ENCODE assay signal across 24 mouse cellular contexts in the genomic region with DNA sequence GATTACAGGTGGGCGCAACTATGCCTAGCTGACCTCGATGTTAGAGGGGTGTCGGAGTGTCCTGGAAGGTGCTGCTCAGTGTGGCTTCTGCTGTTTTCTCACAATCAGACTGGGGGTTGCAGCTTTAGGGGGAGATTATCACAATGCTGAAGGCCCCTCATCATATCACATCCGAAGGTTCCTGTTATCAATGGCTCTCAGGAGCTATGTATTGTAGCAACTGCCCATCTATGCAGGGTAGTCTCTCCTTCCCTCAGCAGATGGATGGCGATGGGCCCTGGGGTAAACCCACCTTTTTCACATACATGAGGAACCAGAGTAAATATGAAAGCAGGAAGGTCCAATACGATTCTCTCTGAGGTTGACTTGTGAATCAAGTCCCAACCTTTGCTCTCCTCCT.
"Had no signal": no experiment of that assay in that cellular context is flagged by ENCODE, and none has a peak within 500 bp of the region (broad histone marks: within the 10 kb centered on the region; RNA-seq: fewer than 3 reads in every experiment).

No protein-coding gene starts in this region.

- H3K9ac ChIP-seq: heart, embryonic 13.5 days; heart, embryonic 15.5 days; hindbrain, embryonic 12.5 days; hindbrain, embryonic 14.5 days; intestine, embryonic 15.5 days; limb, embryonic 13.5 days; limb, embryonic 15.5 days had no signal

- H3K4me1 ChIP-seq: heart, embryonic 13.5 days; heart, embryonic 15.5 days; hindbrain, embryonic 10.5 days; hindbrain, embryonic 12.5 days; intestine, embryonic 15.5 days; limb, embryonic 13.5 days; limb, embryonic 15.5 days had no signal

- H3K4me3 ChIP-seq: gastrocnemius, adult 2 months; heart, adult 2 months; heart, embryonic 13.5 days; heart, embryonic 15.5 days; hindbrain, embryonic 10.5 days; hindbrain, embryonic 12.5 days; intestine, embryonic 15.5 days; limb, embryonic 13.5 days; limb, embryonic 15.5 days had no signal

- H3K27ac ChIP-seq: heart, adult 2 months; heart, embryonic 13.5 days; heart, embryonic 15.5 days; hindbrain, embryonic 10.5 days; hindbrain, embryonic 12.5 days; hindbrain, embryonic 14.5 days; intestine, embryonic 15.5 days; limb, embryonic 13.5 days; limb, embryonic 15.5 days had no signal

- DNase-seq: gastrocnemius, postnatal 10 days; gastrocnemius, postnatal 25 days; heart, adult 2 months; heart, postnatal 4 days; kidney, adult 18-20 months; kidney, adult 8-10 months; kidney, postnatal 10 days; kidney, postnatal 25 days; layer of hippocampus, adult 9-11 months; layer of hippocampus, postnatal 36 days; left cerebral cortex, postnatal 4 days had no signal

- H3K4me2 ChIP-seq: heart, embryonic 11.5 days; heart, embryonic 13.5 days; heart, embryonic 15.5 days; hindbrain, embryonic 12.5 days; hindbrain, embryonic 14.5 days; intestine, embryonic 15.5 days; limb, embryonic 13.5 days; limb, embryonic 15.5 days had no signal

- H3K27me3 ChIP-seq: heart, embryonic 13.5 days; heart, embryonic 15.5 days; hindbrain, embryonic 12.5 days; intestine, embryonic 15.5 days; limb, embryonic 13.5 days; limb, embryonic 15.5 days had no signal

- H3K36me3 ChIP-seq: heart, embryonic 13.5 days; heart, embryonic 15.5 days; hindbrain, embryonic 10.5 days; hindbrain, embryonic 12.5 days; intestine, embryonic 15.5 days; limb, embryonic 13.5 days; limb, embryonic 15.5 days had no signal

- ATAC-seq: forebrain, embryonic 16.5 days; hindbrain, embryonic 16.5 days; inflammation-experienced regulatory T-cells, adult 6 months had no signal

- H3K9me3 ChIP-seq: heart, embryonic 13.5 days; heart, embryonic 15.5 days; hindbrain, embryonic 10.5 days; hindbrain, embryonic 12.5 days; intestine, embryonic 15.5 days; limb, embryonic 13.5 days; limb, embryonic 15.5 days had no signal
